In the genomic region with DNA sequence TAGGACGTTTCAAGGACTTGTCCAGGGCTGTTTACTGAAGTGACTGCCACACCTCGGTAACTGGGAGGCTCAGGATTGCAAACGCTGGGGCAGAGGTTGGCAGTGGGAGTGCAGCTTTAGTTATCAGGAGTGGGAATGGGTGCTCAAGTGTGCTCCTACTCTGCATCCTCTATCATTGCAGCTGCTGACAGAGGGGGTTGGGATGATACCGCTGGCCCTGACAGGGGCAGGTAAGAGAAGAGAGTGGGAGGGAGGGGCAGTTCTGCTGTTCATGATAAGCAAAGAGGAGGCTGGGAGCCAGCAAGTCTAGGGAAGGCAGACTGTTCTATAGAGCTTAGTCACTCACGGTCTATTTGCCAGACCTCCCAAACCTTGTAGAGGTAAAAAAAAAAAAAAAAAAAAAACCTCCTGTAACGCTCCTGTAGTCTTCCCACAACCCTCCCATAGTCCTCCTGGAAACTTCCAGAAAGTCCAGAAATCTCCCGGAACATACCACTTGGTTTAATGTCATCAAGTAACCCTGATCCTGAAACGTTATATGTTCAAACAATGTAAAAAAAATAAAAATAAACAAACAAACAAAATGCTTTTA, we compare ENCODE assay signal across 11 mouse cellular contexts. TPM values are rescaled to one million over a fixed set of nuclear protein-coding genes. Genes with fewer than 3 reads are reported as not detected.
DNase-seq lines count a peak whose midpoint lies in the region; ATAC-seq and TF ChIP-seq lines count a peak whose summit lies in the region.
"Had no signal": no experiment of that assay in that cellular context is flagged by ENCODE, and none has a peak within 500 bp of the region (broad histone marks: within the 10 kb centered on the region; RNA-seq: fewer than 3 reads in every experiment).

No protein-coding gene starts in this region.

- TF ChIP-seq CTCF in heart, adult 2 months (IDR thresholded peaks at IDR 0.05): no peak
- TF ChIP-seq CTCF in midbrain, postnatal 0 days (IDR thresholded peaks at IDR 0.05): no peak

- ATAC-seq in heart, embryonic 14.5 days (ENCODE audit: insufficient number of reproducible peaks, insufficient read depth, low FRiP score, low read depth): peak; percentile 56; the same call in 1 of the 2 replicates
- ATAC-seq in midbrain, embryonic 11.5 days (ENCODE audit: low FRiP score): peak; percentile 54; the same call in 1 of the 2 replicates
- no peak for ATAC-seq in midbrain, embryonic 16.5 days
- ATAC-seq in liver, embryonic 11.5 days (replicated peaks; ENCODE audit: low FRiP score): peak; percentile 100
- ATAC-seq in stomach, embryonic 16.5 days (ENCODE audit: insufficient read depth, low FRiP score): peak; percentile 88
- no peak for ATAC-seq in midbrain, postnatal 0 days (ENCODE audit: low FRiP score)
- ATAC-seq: forebrain, embryonic 13.5 days had no signal

- no peak for TF ChIP-seq EP300 in heart, adult 2 months (IDR thresholded peaks at IDR 0.05; ENCODE audit: insufficient read depth, low read depth, low read length)

- TF ChIP-seq POLR2A in heart, adult 2 months (IDR thresholded peaks at IDR 0.05; ENCODE audit: insufficient read depth, low read depth, low read length): no peak

- no peaks in the 10 kb centered on the region for H3K9me3 ChIP-seq in heart, embryonic 14.5 days (ENCODE audit: control insufficient read depth, low read length)
- H3K9me3 ChIP-seq in midbrain, embryonic 11.5 days (ENCODE audit: control insufficient read depth, low read length): no peaks in the 10 kb centered on the region
- H3K9me3 ChIP-seq in midbrain, embryonic 16.5 days (replicated peaks; ENCODE audit: control insufficient read depth, low read length, poor library complexity, severe bottlenecking): no peaks in the 10 kb centered on the region
- no peaks in the 10 kb centered on the region for H3K9me3 ChIP-seq in liver, embryonic 11.5 days (ENCODE audit: control insufficient read depth, low read length)
- no peaks in the 10 kb centered on the region for H3K9me3 ChIP-seq in stomach, embryonic 16.5 days (replicated peaks; ENCODE audit: control insufficient read depth, low read length)
- no peaks in the 10 kb centered on the region for H3K9me3 ChIP-seq in midbrain, postnatal 0 days (ENCODE audit: low read length)

- DNase-seq in heart, adult 2 months: no peak
- DNase-seq in midbrain, embryonic 11.5 days (ENCODE audit: low spot score, missing footprints): no peak
- DNase-seq in liver, embryonic 11.5 days (ENCODE audit: low spot score): peak; percentile 67
- DNase-seq in right cerebral cortex, postnatal 25 days: no peak
- no peak for DNase-seq in midbrain, postnatal 0 days (ENCODE audit: low spot score)
- DNase-seq: cerebellum, adult 9-11 months had no signal

- peaks cover 3 to 5% of the 10 kb centered on the region in 2 experiments; a peak in 3 of 4 replicates for H3K4me1 ChIP-seq in heart, embryonic 14.5 days (ENCODE audit: control insufficient read depth in 2 of 2, insufficient read depth in 2 of 2, low read length in 2 of 2)
- H3K4me1 ChIP-seq in heart, adult 2 months (ENCODE audit: control insufficient read depth, insufficient read depth, low read length): no peaks in the 10 kb centered on the region
- H3K4me1 ChIP-seq in midbrain, embryonic 11.5 days (ENCODE audit: control insufficient read depth, insufficient read depth, low read length): no peaks in the 10 kb centered on the region
- no peaks in the 10 kb centered on the region for H3K4me1 ChIP-seq in midbrain, embryonic 16.5 days (ENCODE audit: control insufficient read depth, insufficient read depth, low read length)
- H3K4me1 ChIP-seq in liver, embryonic 11.5 days (replicated peaks; ENCODE audit: control insufficient read depth, insufficient read depth, low read length): peaks cover 9% of the 10 kb centered on the region; the same call in 1 of the 2 replicates
- H3K4me1 ChIP-seq in stomach, embryonic 16.5 days (ENCODE audit: control insufficient read depth, insufficient read depth, low read length): peaks cover 8% of the 10 kb centered on the region
- no peaks in the 10 kb centered on the region for H3K4me1 ChIP-seq in midbrain, postnatal 0 days (ENCODE audit: insufficient read depth, low read length)
- H3K4me1 ChIP-seq: forebrain, embryonic 13.5 days; limb, embryonic 13.5 days had no signal

- no peak overlapping the region; a peak in 1 of 4 replicates for H3K27ac ChIP-seq in heart, embryonic 14.5 days (replicated peaks in 1 of 2; ENCODE audit: control insufficient read depth in 1 of 2, insufficient read depth in 1 of 2, low read depth in 2 of 2, low read length in 2 of 2)
- H3K27ac ChIP-seq in heart, adult 2 months: no peak overlapping the region
- no peak overlapping the region for H3K27ac ChIP-seq in midbrain, embryonic 11.5 days (ENCODE audit: low read depth, low read length)
- H3K27ac ChIP-seq in midbrain, embryonic 16.5 days (ENCODE audit: low read length): no peak overlapping the region
- peak overlapping the region; percentile 90 for H3K27ac ChIP-seq in liver, embryonic 11.5 days (ENCODE audit: low read depth, low read length)
- no peak overlapping the region for H3K27ac ChIP-seq in stomach, embryonic 16.5 days (ENCODE audit: low read length)
- H3K27ac ChIP-seq in midbrain, postnatal 0 days (ENCODE audit: low read depth, low read length): no peak overlapping the region
- H3K27ac ChIP-seq: forebrain, embryonic 13.5 days; limb, embryonic 13.5 days had no signal

- intact Hi-C loops in heart, adult 2 months (cut with DNase I): no loop called here

- H3K27me3 ChIP-seq in heart, embryonic 14.5 days (ENCODE audit: control insufficient read depth, insufficient read depth, low read length): no peaks in the 10 kb centered on the region
- no peaks in the 10 kb centered on the region for H3K27me3 ChIP-seq in heart, adult 2 months (ENCODE audit: control insufficient read depth, insufficient read depth, low read length)
- no peaks in the 10 kb centered on the region for H3K27me3 ChIP-seq in midbrain, embryonic 11.5 days (ENCODE audit: control insufficient read depth, insufficient read depth, low read length)
- no peaks in the 10 kb centered on the region for H3K27me3 ChIP-seq in midbrain, embryonic 16.5 days (ENCODE audit: control insufficient read depth, insufficient read depth, low read depth, low read length)
- no peaks in the 10 kb centered on the region for H3K27me3 ChIP-seq in liver, embryonic 11.5 days (replicated peaks; ENCODE audit: control insufficient read depth, insufficient read depth, low read length)
- no peaks in the 10 kb centered on the region for H3K27me3 ChIP-seq in stomach, embryonic 16.5 days (ENCODE audit: control insufficient read depth, insufficient read depth, low read length)
- no peaks in the 10 kb centered on the region for H3K27me3 ChIP-seq in midbrain, postnatal 0 days (ENCODE audit: insufficient read depth, low read length)
- H3K27me3 ChIP-seq: forebrain, embryonic 13.5 days; limb, embryonic 13.5 days had no signal

- no peaks in the 10 kb centered on the region for H3K36me3 ChIP-seq in heart, embryonic 14.5 days (ENCODE audit: control insufficient read depth, insufficient read depth, low read length)
- no peaks in the 10 kb centered on the region for H3K36me3 ChIP-seq in heart, adult 2 months (ENCODE audit: control insufficient read depth, insufficient read depth, low read length)
- no peaks in the 10 kb centered on the region for H3K36me3 ChIP-seq in midbrain, embryonic 11.5 days (ENCODE audit: control insufficient read depth, insufficient read depth, low read length)
- no peaks in the 10 kb centered on the region for H3K36me3 ChIP-seq in midbrain, embryonic 16.5 days (ENCODE audit: control insufficient read depth, insufficient read depth, low read length)
- H3K36me3 ChIP-seq in liver, embryonic 11.5 days (ENCODE audit: control insufficient read depth, insufficient read depth, low read length): no peaks in the 10 kb centered on the region
- no peaks in the 10 kb centered on the region for H3K36me3 ChIP-seq in stomach, embryonic 16.5 days (ENCODE audit: control insufficient read depth, insufficient read depth, low read length)
- H3K36me3 ChIP-seq in midbrain, postnatal 0 days (ENCODE audit: insufficient read depth, low read length): no peaks in the 10 kb centered on the region

- H3K4me3 ChIP-seq in heart, embryonic 14.5 days (ENCODE audit: control insufficient read depth in 1 of 2, insufficient read depth in 1 of 2, low read depth in 1 of 2, low read length in 2 of 2): no peak overlapping the region
- no peak overlapping the region for H3K4me3 ChIP-seq in heart, adult 2 months
- no peak overlapping the region for H3K4me3 ChIP-seq in midbrain, embryonic 11.5 days (ENCODE audit: low read depth, low read length)
- H3K4me3 ChIP-seq in midbrain, embryonic 16.5 days (ENCODE audit: low read depth, low read length): no peak overlapping the region
- H3K4me3 ChIP-seq in liver, embryonic 11.5 days (ENCODE audit: low read depth, low read length): no peak overlapping the region
- no peak overlapping the region for H3K4me3 ChIP-seq in stomach, embryonic 16.5 days (replicated peaks; ENCODE audit: low read length)
- no peak overlapping the region for H3K4me3 ChIP-seq in midbrain, postnatal 0 days (ENCODE audit: low read depth, low read length)
- H3K4me3 ChIP-seq: forebrain, embryonic 13.5 days; limb, embryonic 13.5 days had no signal

- no peak overlapping the region for H3K4me2 ChIP-seq in heart, embryonic 14.5 days (ENCODE audit: low read length)
- H3K4me2 ChIP-seq in midbrain, embryonic 11.5 days: no peak overlapping the region
- no peak overlapping the region for H3K4me2 ChIP-seq in midbrain, embryonic 16.5 days (ENCODE audit: low read length)
- peak overlapping the region; percentile 36 for H3K4me2 ChIP-seq in liver, embryonic 11.5 days
- H3K4me2 ChIP-seq in stomach, embryonic 16.5 days (ENCODE audit: low read depth, low read length): no peak overlapping the region
- H3K4me2 ChIP-seq in midbrain, postnatal 0 days (ENCODE audit: low read depth, low read length, poor library complexity, severe bottlenecking): no peak overlapping the region
- H3K4me2 ChIP-seq: forebrain, embryonic 13.5 days; limb, embryonic 13.5 days had no signal

- H3K9ac ChIP-seq in heart, embryonic 14.5 days (ENCODE audit: low read length): no peak overlapping the region
- H3K9ac ChIP-seq in heart, adult 2 months (ENCODE audit: low read depth, low read length): no peak overlapping the region
- no peak overlapping the region for H3K9ac ChIP-seq in midbrain, embryonic 11.5 days (ENCODE audit: low read length)
- no peak overlapping the region for H3K9ac ChIP-seq in midbrain, embryonic 16.5 days (ENCODE audit: low read depth, low read length)
- H3K9ac ChIP-seq in liver, embryonic 11.5 days (ENCODE audit: low read depth, low read length): peak overlapping the region; percentile 40
- H3K9ac ChIP-seq in stomach, embryonic 16.5 days (ENCODE audit: low read length): no peak overlapping the region
- H3K9ac ChIP-seq in midbrain, postnatal 0 days (replicated peaks; ENCODE audit: low read length, poor library complexity, severe bottlenecking): no peak overlapping the region
- H3K9ac ChIP-seq: forebrain, embryonic 13.5 days; limb, embryonic 13.5 days had no signal

- no peaks in the 10 kb centered on the region; the same call in 1 of the 2 replicates for H3K79me2 ChIP-seq in heart, adult 2 months (replicated peaks; ENCODE audit: control insufficient read depth, insufficient read depth, low read length)

- 38% methylated on average over 8 of the region's 8 CpGs for WGBS in heart, embryonic 14.5 days
- 60% methylated on average over 8 of the region's 8 CpGs for WGBS in heart, adult 2 months
- 86% methylated on average over 8 of the region's 8 CpGs for WGBS in midbrain, embryonic 11.5 days
- WGBS in midbrain, embryonic 16.5 days: 86% methylated on average over 8 of the region's 8 CpGs
- 32% methylated on average over 8 of the region's 8 CpGs for WGBS in liver, embryonic 11.5 days
- 58% methylated on average over 8 of the region's 8 CpGs for WGBS in stomach, embryonic 16.5 days
- 85% methylated on average over 8 of the region's 8 CpGs for WGBS in midbrain, postnatal 0 days

RNA-seq across cellular contexts. Expression of a gene that starts 39.9 kb away (rescaled TPM):
- 8.3 and 9.4 TPM in 2 replicates for polyA plus RNA-seq in heart, embryonic 14.5 days (2014; fragmentation: Nextera tagmentation; extraction: Ambion mirVana)
- 1 to 10 TPM; 3.4 to 4.7 TPM for total RNA-seq in heart, adult 2 months (2021)
- polyA plus RNA-seq in heart, adult 2 months (2012; rRNA removed): 1.2 and 1.5 TPM in 2 replicates
- 6.4 and 7.3 TPM in 2 replicates for polyA plus RNA-seq in midbrain, embryonic 11.5 days (2014; fragmentation: Nextera tagmentation; extraction: Ambion mirVana)
- polyA plus RNA-seq in midbrain, embryonic 16.5 days (2015; fragmentation: Nextera tagmentation; extraction: Ambion mirVana): 24.6 and 25.4 TPM in 2 replicates
- 11.2 and 12.1 TPM in 2 replicates for polyA plus RNA-seq in liver, embryonic 11.5 days (2014; fragmentation: Nextera tagmentation; extraction: Ambion mirVana)
- 9.6 and 11.9 TPM in 2 replicates for polyA plus RNA-seq in stomach, embryonic 16.5 days (2015; fragmentation: Nextera tagmentation; extraction: Ambion mirVana)
- 22.9 and 28.3 TPM in 2 replicates for total RNA-seq in midbrain, postnatal 0 days (2014; rRNA removed)
- polyA plus RNA-seq in midbrain, postnatal 0 days (2015; fragmentation: Nextera tagmentation; extraction: Ambion mirVana): 21.7 and 25.8 TPM in 2 replicates

Comparison
In these comparisons a context has a peak if more than half of its experiments do, and no peak if none do; other contexts are left out.
1. ATAC-seq: peak in heart, embryonic 14.5 days (single experiment), midbrain, embryonic 11.5 days (single experiment), liver, embryonic 11.5 days (single experiment) and stomach, embryonic 16.5 days (single experiment); none in midbrain, embryonic 16.5 days (single experiment) and midbrain, postnatal 0 days (single experiment).